Mouse (Mus musculus): Measurements from ENCODE around the gene Clstn2.

Gene Clstn2

GRCm38 (mm10) chr9:97679878-97680277 lies 353.1 kb downstream of the Clstn2 start:
- DNase-seq (ENCODE audit: low spot score), result no peak

- DNase-seq (ENCODE audit: low spot score), result no peak
Observed at GRCm38 (mm10) chr9:97679106-97679505, 353.9 kb downstream of the Clstn2 start.

DNA sequence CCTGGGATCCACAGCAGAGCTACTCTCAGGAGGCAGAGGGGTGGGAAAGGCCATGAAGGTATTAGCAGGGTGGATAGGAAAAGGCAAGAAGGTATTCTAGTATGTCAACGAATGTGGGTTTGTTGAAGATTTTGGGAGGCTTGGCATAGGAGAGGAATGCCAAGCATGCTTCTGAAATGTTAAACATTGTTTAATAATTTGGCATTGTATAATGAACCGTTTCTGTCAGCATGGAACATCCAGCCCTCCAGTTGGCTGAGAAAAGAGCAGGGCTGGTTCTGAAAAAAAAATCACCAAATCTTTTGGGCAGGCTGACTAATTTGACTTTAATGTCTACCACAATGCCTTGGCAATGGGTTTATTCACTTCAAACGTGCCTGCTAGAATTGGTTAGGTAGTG lies 355.9 kb downstream of the Clstn2 start:
- no peak for DNase-seq (ENCODE audit: low spot score)

GRCm38 (mm10) chr9:97672681-97673080 lies 360.3 kb downstream of the Clstn2 start:
- peak; percentile 16 for DNase-seq (ENCODE audit: low spot score)

DNA sequence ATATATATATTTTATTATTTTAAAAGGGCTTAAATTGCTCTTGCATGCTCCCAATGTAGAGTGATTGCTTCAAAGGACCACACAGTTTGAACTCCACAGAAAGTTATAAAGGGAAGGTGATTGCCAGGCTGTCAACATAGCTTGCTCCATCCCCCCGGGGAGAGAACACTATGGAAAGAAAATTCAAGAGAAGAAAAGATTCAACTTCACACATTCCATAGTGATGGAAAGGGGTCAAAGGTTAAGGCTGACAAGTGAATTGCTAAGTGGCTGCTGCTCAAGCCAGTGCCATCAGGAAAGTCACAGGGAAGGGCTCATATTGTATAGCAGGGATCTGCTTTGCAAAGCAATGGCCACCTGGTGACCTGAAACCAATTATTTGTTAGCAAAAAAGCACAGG lies 360.8 kb downstream of the Clstn2 start:
- DNase-seq (ENCODE audit: low spot score), result peak; percentile 88

- DNase-seq (ENCODE audit: low spot score), result peak; percentile 21
Observed at GRCm38 (mm10) chr9:97670666-97671065, 362.3 kb downstream of the Clstn2 start.

DNA sequence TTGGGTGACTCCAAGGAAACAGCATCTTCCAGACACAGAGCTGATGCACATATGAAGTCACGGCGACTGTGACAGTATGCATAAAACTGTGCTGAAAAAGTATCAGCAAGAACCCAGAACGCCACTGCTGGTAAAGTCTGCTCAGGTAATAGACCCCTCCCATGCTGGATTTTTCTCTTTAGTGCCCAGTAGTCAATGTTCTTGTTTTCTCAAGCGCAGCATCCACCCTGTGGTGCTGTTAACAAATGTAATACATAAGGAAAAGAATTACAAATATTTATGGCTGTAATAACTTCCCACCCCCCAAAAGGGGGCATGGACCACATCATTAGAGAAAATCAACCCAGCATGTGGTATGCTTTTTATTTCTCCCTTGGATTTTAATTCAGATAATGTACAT lies 372.0 kb downstream of the Clstn2 start:
- DNase-seq (ENCODE audit: low spot score), result no peak

DNA sequence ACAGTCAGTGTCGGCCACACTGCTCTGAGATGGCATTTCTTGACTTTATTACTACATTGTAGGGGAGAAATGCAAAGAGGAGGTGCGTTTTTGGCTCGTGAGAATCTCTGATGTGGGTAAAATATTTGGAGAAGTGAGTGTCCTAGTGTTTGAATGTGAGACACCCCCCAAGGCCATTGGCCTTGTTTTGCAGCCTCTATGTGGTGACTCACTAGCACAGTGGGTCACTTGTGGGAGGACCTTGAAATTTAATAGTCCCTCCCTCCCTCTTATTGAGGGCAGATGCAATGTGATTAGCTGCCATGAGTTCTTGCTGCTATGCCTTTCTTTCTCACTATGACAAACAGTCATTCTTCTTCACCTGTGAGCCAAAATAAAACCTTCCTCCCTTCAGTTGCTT lies 374.2 kb downstream of the Clstn2 start:
- no peak for DNase-seq (ENCODE audit: low spot score)

GRCm38 (mm10) chr9:97648409-97648808 lies 384.6 kb downstream of the Clstn2 start:
- no peak for DNase-seq (ENCODE audit: low spot score)

DNA sequence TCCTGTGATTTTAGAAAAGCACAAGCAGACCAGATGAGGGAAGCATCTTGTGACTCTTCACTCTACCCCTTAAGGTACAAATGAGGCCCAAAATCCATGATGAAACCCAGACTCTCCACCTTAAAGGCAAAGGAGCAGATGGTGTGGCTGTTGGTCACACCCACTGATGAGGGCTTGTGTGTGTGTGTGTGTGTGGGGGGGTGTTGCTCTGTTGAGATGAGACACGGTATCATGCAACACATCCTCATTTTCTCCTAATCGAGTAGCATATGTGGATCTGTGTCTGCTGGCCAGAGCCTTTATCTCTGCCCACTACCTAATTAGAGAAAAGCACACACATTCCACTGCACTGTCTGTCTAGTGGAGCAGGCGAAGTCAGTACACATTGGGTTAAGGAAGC lies 387.2 kb downstream of the Clstn2 start:
- no peak for DNase-seq (ENCODE audit: low spot score)

DNA sequence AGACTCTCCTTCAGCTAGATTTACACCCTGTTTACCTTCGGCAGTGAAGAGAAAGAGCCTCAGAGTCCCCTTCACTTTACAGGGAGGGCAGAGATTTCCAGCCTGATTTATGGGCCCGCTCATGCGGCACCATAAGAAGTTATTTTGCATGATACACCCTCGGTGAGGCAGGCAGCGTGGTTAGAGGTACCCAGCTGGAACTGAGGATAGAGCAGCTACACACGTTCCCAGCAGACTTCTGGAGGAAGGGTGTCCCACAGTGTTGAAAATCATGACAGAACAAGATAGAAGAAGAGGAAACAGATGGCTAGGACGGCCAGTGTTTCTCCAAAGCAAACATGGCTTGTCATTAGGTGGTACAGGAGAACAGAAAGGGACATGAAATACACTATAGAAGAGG lies 390.6 kb downstream of the Clstn2 start:
- DNase-seq (ENCODE audit: low spot score), result no peak

DNA sequence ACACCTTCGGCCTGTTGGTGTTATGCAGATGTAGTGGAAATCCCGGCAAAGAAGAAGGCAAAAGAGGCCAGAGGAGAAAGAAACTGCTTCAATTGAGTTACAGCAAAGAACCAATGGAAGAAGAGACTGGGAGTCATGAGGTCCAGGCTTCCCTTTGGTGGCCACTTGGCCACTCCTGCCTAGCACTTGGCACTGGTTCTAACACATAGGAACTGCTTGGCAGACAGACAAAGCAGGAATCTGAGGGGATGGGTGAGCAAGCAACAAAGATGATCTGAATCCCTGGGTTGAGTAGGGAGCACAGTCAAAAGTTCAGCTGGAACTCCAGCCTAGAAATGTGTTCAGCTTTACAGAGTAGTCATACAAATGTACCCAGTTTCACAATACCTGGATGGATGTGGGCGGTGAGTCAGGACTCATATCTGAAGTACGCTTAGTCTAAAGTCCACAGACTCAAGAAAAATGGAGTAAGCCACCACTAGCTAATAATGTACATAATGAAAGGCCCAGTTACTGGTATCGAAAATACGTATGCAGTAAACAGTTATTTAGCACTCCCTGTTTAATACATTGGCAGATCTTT lies 392.9 kb downstream of the Clstn2 start:
- DNase-seq (ENCODE audit: low spot score), result no peak

DNA sequence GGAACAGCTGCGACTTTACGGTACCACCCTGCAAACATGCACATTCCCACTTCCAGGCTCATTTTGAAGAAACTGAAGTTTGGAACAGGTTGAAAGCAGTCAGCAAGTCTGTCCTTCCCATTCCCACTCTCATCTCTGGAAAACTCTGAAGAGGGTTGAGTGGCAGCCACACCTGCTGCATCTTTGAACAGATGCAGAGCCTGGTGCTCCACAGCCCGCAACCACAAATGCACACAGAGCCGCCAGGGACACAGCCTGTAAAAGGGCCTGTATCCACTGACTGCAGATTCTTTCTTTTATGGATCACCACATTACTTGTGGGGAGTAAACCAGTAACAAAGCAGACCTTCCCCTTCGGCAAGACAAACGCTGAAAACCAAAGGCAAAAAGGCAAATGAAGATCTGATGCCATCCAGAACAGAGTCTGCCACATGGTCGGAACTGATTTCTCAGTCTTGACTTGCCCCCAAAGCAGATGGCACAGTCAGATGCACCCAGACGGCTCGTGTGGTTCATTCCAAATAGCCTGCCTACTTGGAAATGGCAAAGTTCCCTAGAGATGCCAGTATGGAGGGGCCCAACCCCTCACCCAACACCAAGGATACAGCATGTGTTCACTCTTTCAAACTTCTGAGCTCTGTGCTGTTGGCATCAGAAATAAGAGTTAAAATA lies 394.2 kb downstream of the Clstn2 start:
- no peak for DNase-seq (ENCODE audit: low spot score)

GRCm38 (mm10) chr9:97635351-97635750 lies 397.6 kb downstream of the Clstn2 start:
- DNase-seq (ENCODE audit: low spot score), result no peak

DNA sequence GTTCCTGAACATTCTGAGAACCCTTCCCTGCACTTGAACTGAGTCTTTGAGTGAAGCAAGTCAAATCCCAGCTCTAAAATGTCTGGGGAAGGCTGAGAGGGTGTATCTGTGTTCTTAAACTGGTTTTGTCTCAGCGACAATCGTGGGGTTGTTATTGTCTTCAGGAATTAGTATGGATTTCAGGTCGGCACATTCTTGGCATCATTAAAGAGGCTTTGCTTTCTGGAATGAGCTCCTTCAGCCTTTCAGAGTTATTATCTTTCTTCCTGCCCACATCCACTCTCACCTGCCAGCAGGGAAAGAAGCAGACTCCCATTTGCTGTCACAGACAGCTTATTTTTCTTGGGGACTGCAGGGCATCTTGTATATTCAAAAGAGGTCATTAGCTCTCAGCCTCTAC lies 398.1 kb downstream of the Clstn2 start:
- DNase-seq (ENCODE audit: low spot score), result no peak

DNA sequence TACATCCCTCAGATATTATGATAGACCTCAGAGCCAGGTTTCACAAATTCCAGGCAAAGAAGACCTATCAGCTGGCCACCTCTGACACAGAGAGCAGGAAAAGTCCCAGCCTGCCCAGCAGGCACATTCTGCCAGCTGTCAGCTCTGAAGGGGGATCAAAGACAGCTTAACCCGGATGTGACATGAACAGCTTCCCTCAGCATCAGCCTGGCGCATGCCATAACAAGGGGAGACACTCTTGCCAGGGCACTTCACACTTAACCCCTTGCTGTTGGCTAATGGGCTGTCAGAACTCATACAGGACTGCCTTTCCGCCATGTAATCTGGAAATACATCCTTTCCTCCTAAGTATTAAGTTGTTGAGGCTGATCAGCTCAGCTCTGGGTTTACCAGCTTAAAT lies 403.8 kb downstream of the Clstn2 start:
- peak; percentile 22 for DNase-seq (ENCODE audit: low spot score)

- DNase-seq (ENCODE audit: low spot score), result no peak
Observed at GRCm38 (mm10) chr9:97628361-97628908, 404.5 kb downstream of the Clstn2 start.

- DNase-seq (ENCODE audit: low spot score), result no peak
Observed at GRCm38 (mm10) chr9:97627916-97628315, 405.1 kb downstream of the Clstn2 start.

DNA sequence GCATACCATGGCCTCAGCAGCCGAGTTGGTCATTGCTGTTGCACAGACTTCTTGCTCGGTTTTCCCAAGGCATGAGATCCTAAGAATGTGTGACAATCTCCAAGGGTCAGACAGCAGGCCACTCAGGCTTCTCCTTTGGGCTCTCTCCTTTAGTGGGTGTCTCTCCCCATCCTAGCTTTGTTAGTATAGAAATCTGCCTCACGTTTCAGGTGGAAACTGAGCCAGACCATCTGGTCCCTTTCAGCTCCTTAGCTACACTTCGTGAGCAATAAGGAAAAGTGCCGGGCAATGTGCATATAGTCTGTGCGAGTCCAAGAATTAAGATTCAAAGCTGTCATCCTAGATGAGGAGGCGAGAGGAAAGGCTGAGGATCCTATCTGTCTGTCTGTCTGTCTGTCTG lies 422.4 kb downstream of the Clstn2 start:
- DNase-seq (ENCODE audit: low spot score), result no peak

GRCm38 (mm10) chr9:97603729-97604128 lies 429.3 kb downstream of the Clstn2 start:
- DNase-seq (ENCODE audit: low spot score), result no peak

GRCm38 (mm10) chr9:97602476-97602875 lies 430.5 kb downstream of the Clstn2 start:
- peak; percentile 74 for DNase-seq (ENCODE audit: low spot score)

GRCm38 (mm10) chr9:97599006-97599405 lies 434.0 kb downstream of the Clstn2 start:
- no peak for DNase-seq (ENCODE audit: low spot score)

DNA sequence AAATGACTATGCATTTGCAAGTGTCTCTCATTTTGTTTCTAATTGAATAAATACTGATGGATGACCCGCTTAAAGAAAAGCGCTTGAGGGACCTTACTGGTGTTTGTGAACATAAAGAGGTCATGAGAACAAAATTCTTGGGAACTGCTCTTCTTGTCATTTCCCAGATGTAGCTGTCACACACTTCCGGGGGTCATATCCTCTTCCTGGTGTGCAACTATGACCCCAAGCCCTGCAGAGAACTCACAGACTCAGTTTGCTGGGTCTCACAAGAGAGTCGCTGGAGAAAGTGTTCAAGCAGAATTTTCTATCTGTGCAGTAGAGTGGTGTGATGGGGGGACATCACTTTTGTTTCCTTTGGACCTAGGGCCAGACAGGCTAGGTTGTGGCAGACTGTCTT lies 442.3 kb downstream of the Clstn2 start:
- no peak for DNase-seq (ENCODE audit: low spot score)

DNA sequence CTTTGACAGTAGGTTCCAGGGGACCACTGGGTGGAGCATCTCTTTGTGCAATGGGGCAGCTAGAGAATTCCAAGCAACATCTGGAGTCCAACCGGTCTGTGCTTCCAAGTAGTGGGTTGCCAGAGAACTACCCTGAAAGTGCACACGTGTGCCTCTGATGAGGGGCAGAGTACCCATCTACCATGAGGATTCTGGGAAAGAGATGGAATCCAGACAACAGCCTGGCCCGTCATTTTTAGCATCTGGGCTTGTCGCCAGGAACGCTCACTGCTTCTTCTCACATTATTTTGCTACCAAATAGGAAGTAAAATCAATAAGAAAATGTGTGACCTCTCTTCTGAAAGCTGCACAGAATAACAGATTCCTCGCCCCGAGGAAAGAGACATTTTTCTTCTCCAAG lies 462.1 kb downstream of the Clstn2 start:
- no peak for DNase-seq (ENCODE audit: low spot score)

Measured in embryo, embryonic 10 days (tissue).